Mouse (Mus musculus): ENCODE results near the gene Tecr. TPM values are rescaled to one million over a fixed set of nuclear protein-coding genes. Genes with fewer than 3 reads are reported as not detected.

The Tecr gene
- polyA plus RNA-seq (2015; fragmentation: Nextera tagmentation; extraction: Ambion mirVana): 1,118 and 1,124 TPM in 2 replicates

DNA sequence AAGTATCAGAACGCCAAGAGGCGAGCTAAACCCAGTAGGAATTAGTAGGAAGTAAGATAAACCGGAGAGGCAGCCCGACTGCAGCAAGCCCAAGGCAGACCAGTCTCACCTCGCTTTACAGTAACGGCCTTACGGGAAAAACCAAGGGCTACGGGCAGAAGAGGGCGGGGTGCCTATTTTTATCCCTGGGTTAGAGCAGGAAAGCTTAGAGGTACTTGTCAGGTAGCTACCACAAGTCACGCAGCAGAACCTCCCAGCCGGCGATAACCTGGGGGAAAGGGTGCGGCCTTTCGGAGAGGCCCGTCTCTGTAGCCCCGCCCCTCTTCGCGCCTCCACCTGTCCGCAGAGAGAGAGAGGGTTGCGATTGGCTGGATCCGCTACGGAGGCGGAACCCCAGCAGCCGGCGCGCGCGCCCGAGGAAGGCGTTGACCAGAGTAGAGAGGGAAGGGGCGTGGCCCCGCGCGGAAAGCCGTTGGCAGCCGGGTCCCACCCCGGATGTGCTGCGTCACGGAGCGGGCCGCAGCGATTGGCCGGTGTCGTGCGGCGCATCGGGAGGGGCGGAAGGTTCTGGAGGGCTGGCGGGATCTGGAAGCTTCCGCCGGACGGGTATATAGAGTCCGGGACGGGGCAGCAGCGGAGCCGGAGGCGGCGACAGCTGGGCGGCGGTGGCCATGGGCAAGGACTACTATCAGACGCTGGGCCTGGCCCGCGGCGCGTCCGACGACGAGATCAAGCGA lies at the start of gene Tecr, which contains the start of gene Dnajb1:
Gene Tecr (minus strand): TSS at position 311 of the 737 bp plus-strand sequence.
Gene Dnajb1 (plus strand): TSS at position 533 of the 737 bp plus-strand sequence.
- Histone ChIP-seq H3K4me1 (peaks cover 25% of the 10 kb centered on the region), H3K9me3 (no peaks in the 10 kb centered on the region), H3K4me2 (peak within 1 kb of the TSS; percentile 81), H3K9ac (peak within 1 kb of the TSS; percentile 79), H3K27me3 (replicated peaks) (no peaks in the 10 kb centered on the region), H3K27ac (peak within 1 kb of the TSS; percentile 98), H3K36me3 (replicated peaks) (peaks cover 28% of the 10 kb centered on the region), H3K4me3 (peak within 1 kb of the TSS; percentile 79)
- WGBS: under 1% methylated on average over 69 of the region's 69 CpGs
- peak; percentile 98 for ATAC-seq (replicated peaks)

DNA sequence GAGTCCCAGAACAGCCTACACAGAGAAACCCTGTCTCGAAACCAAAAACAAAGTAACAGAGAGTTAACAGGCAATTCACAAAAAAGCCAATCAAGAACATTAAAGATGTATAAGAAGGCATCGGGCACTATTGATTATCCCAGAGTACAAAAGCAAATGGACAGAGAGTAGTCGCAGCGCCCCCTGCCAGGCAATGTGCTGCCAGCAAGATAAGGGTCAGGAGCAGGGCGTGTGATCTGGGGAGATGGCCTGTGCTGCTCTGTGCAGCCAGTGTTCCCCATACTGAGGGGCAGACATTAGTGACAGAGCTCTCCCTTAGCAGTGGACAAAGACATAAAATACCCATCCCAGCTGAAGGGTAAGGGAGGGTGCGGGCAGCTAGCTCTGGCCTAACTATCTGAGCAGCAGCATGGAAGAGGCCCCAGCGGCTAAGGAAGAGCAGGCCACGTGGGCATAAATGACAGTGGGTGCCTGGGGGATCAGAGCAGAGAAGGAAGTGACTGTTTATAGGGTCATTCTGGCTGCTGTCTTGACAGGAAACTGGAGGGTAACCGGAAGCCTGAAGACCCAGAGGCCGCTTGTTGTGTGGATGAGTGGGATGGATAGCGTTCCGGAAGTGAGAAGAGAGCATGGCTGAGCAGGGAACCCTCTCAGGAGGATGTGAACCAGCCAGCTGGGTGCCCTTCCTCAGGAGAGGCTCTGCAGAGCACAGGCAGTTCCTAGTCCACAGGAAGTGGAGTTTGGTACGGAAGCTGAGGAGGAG lies 48.9 kb upstream of the Tecr start:
- H3K9me3 ChIP-seq: no peaks in the 10 kb centered on the region
- WGBS: 82% methylated on average over 13 of the region's 13 CpGs
- H3K9ac ChIP-seq: no peak overlapping the region
- no peak overlapping the region for H3K4me2 ChIP-seq
- no peak for ATAC-seq (replicated peaks)
- no peak overlapping the region for H3K27ac ChIP-seq
- no peak overlapping the region for H3K4me3 ChIP-seq
- no peaks in the 10 kb centered on the region for H3K27me3 ChIP-seq (replicated peaks)
- no peaks in the 10 kb centered on the region for H3K36me3 ChIP-seq (replicated peaks)
- H3K4me1 ChIP-seq: peaks cover 38% of the 10 kb centered on the region

DNA sequence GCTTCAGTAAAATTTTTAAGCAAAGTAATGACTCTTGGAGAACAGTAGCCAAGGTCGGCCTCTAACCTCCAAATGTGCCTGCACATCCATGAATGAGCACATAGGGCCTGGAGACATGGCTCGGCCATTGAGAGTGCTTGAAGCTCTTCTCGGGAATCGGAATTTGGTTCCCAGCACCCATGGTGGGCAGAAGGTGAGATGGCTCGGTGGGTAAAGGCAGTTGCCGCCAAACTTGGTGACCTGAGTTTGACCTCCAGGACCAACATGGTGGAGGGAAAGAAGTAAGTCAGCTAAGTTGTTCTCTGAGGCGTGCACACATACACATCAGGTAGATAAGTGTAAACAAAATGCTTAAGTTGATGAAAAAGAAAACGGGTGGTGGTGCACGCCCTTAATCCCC lies 48.3 kb upstream of the Tecr start:
- H3K9ac ChIP-seq: no peak overlapping the region
- H3K27me3 ChIP-seq (replicated peaks): no peaks in the 10 kb centered on the region
- 93% methylated on average over 9 of the region's 9 CpGs for WGBS
- ATAC-seq (replicated peaks): no peak
- H3K9me3 ChIP-seq: no peaks in the 10 kb centered on the region
- H3K27ac ChIP-seq: no peak overlapping the region
- H3K4me2 ChIP-seq: no peak overlapping the region
- no peaks in the 10 kb centered on the region for H3K36me3 ChIP-seq (replicated peaks)
- no peak overlapping the region for H3K4me3 ChIP-seq
- H3K4me1 ChIP-seq: peaks cover 35% of the 10 kb centered on the region

DNA sequence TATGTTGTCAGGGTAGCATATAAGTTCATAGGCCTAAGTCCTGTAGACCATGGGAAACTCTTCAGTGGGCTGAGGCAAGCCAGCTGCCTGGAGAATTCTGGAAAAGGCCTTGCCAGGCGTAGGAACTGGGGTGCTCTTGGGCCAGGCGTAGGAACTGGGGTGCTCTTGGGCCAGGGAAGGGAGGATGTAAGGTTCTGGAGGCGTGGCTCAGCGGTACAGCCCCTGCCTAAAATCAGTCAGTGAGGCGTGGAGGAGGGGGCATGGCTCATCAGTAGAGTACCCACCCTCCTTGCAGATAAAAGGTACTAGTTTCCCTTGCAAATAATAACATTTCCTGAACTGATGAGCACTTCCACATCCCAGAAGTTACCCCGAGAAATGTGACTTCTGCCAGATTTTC lies 47.0 kb upstream of the Tecr start:
- Histone ChIP-seq H3K4me1 (peaks cover 22% of the 10 kb centered on the region), H3K27me3 (replicated peaks) (no peaks in the 10 kb centered on the region), H3K9me3 (no peaks in the 10 kb centered on the region), H3K36me3 (replicated peaks) (no peaks in the 10 kb centered on the region), H3K4me2 (no peak overlapping the region), H3K4me3 (no peak overlapping the region), H3K9ac (no peak overlapping the region), H3K27ac (no peak overlapping the region)
- WGBS: 94% methylated on average over 6 of the region's 6 CpGs
- ATAC-seq (replicated peaks): no peak

DNA sequence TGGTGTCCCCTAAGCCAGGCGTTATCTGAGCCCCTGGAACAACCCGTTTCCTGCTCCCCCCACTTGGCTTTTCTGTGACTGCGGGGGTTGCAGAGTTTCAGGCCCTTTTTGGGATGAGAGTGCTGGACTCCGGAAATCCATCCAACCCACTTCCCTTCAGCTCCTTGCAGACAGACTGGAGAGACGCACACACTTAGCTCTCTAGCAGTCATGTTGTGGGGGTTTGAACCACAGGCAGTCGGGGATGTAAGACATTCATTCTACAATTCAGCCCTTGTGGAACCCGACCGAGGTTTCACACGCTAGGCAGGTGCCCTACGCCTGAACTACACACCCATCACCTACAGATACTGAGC lies 45.9 kb upstream of the Tecr start:
- peak overlapping the region; percentile 93 for H3K4me2 ChIP-seq
- peak overlapping the region; percentile 67 for H3K9ac ChIP-seq
- no peaks in the 10 kb centered on the region for H3K36me3 ChIP-seq (replicated peaks)
- 51% methylated on average over 10 of the region's 10 CpGs for WGBS
- no peaks in the 10 kb centered on the region for H3K9me3 ChIP-seq
- H3K4me1 ChIP-seq: peaks cover 22% of the 10 kb centered on the region
- ATAC-seq (replicated peaks): no peak
- 0 out of 2 replicates have a peak overlapping the region, but pooled peaks have one; percentile 10 for H3K27ac ChIP-seq
- peak overlapping the region; percentile 77 for H3K4me3 ChIP-seq
- H3K27me3 ChIP-seq (replicated peaks): no peaks in the 10 kb centered on the region

DNA sequence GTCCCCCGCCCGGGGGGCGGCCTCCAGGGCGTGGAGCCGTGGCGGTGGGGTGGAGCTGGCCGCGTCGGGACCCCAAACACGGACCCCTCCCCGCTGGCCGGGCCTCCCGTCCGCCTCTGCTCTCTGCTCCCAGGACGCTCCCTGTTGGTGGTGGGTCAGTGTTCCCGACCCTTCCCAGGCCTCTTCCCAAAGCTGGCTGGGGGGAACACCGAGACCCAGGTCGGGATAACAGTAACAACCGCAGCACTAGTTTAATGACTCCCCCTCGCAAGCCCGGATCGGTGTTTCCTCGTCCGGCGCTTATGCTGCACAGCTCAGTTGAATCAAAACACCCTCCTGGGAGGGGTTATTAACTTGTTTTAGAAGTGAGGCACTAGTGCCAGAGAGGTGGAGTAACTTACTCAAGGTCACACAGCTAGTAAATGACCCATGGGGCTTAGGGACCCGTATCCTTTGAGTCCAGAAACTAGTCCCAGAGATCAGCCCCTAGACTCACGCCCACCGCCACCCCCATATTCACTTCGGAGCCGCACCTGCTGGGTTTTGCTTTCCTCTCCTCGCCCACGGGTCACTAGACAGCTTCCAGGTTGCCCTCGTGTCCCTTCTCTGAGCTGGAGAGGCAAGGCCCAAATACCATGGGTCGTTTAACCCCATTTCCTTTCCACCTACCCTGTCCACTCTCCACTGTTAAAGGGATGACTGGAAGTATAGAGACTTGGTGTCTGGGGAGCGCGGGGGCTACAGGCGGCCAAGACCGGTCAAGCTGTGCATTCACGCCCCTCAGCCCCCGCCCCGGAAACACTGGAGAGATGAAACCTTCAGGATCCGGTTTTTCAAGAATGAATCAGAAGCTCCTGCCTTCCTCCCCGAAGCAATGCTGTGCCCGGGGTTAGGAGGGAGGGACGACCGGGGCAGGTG lies 45.2 kb upstream of the Tecr start:
- H3K4me1 ChIP-seq: peaks cover 22% of the 10 kb centered on the region
- WGBS: 2% methylated on average over 46 of the region's 46 CpGs
- peak overlapping the region; percentile 67 for H3K9ac ChIP-seq
- H3K27ac ChIP-seq: peak overlapping the region; percentile 92
- H3K9me3 ChIP-seq: no peaks in the 10 kb centered on the region
- peak overlapping the region; percentile 77 for H3K4me3 ChIP-seq
- H3K36me3 ChIP-seq (replicated peaks): no peaks in the 10 kb centered on the region
- no peaks in the 10 kb centered on the region for H3K27me3 ChIP-seq (replicated peaks)
- H3K4me2 ChIP-seq: peak overlapping the region; percentile 93
- ATAC-seq (replicated peaks): peak; percentile 55

DNA sequence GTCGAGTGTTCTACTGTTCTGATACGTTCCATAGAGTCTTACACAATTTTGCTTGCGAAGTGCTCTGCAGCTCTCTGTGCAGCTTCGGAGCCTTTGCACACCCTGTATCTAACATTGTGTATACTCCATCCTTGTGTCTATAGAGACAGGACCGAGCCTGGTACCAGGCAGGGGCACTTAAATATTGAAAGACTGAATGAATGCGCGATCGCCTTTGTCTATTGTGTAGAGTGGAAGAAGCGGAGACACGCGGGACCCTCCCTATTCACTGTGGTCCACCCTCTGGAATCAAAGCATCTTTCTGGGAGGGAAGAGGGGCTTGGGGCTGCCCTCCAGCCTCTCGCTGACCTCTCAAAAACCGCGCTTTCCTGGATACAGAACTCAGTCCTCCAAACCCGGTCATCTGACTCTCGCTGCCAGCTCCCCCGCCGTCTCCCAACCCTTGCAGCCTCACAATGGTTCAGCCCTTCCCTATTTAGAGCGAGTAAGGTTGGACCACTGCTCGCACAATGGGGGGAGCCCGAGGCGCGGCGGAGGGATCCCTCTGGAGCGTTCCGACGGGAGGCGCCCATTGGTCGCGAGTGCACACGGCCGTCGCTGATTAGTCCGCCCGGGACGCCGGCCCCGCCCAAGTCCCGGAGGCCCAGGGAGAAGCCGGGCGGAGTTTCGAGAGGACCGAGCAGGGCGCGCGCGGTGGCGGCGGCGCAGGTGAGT lies 44.4 kb upstream of the Tecr start, which contains the start of gene Gipc1:
Gene Gipc1 (plus strand): TSS at position 648 of the 714 bp plus-strand sequence.
- H3K27ac ChIP-seq: peak within 1 kb of the TSS; percentile 92
- H3K4me1 ChIP-seq: peaks cover 22% of the 10 kb centered on the region
- H3K4me2 ChIP-seq: peak within 1 kb of the TSS; percentile 93
- no peaks in the 10 kb centered on the region for H3K36me3 ChIP-seq (replicated peaks)
- H3K9ac ChIP-seq: peak within 1 kb of the TSS; percentile 67
- H3K9me3 ChIP-seq: no peaks in the 10 kb centered on the region
- WGBS: 4% methylated on average over 50 of the region's 50 CpGs
- H3K27me3 ChIP-seq (replicated peaks): no peaks in the 10 kb centered on the region
- ATAC-seq (replicated peaks): peak; percentile 98
- H3K4me3 ChIP-seq: peak within 1 kb of the TSS; percentile 77

DNA sequence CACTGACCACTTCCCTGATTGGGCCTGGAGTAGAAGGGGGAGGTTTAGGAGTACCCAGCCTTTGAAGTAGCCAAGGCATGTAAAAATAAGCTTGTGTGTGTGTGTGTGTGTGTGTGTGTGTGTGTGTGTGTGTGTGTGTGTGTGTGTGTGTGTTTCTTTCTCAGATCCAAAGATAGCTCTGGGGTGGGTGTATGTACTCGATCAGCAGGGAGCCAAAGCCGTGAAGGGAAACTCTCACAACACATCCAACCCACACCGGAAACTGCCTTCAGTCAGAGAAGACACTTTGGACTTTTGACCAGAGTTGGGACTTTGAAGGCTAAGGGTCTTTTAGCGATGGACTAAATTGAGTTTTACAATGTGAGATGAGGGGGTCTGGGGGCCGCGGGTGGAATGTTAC lies 41.9 kb upstream of the Tecr start:
- no peaks in the 10 kb centered on the region for H3K27me3 ChIP-seq (replicated peaks)
- H3K9me3 ChIP-seq: no peaks in the 10 kb centered on the region
- peaks cover 20% of the 10 kb centered on the region for H3K4me1 ChIP-seq
- H3K36me3 ChIP-seq (replicated peaks): no peaks in the 10 kb centered on the region
- H3K9ac ChIP-seq: no peak overlapping the region
- no peak overlapping the region for H3K4me2 ChIP-seq
- no peak for ATAC-seq (replicated peaks)
- H3K4me3 ChIP-seq: no peak overlapping the region
- H3K27ac ChIP-seq: no peak overlapping the region
- WGBS: 95% methylated on average over 6 of the region's 6 CpGs

DNA sequence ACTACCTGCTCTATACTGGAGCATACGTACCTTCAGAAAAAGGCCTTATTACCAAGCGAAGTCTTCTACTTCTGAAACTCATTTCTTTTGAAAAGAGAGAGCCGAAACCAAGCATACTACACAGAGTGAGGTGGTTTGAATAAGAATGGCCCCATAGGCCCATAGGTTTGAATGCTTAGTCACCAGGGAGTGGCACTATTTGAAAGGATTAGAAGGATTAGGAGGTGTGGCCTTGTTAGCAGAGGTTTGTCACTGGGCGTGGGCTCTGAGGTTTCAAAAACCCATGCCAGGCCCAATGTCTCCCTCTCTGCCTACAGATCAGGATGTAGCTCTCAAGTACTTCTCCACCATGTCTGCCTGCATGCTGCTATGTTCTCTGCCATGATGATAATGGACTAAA lies 40.3 kb upstream of the Tecr start:
- no peaks in the 10 kb centered on the region for H3K36me3 ChIP-seq (replicated peaks)
- WGBS: 94% methylated on average over 4 of the region's 4 CpGs
- H3K9me3 ChIP-seq: no peaks in the 10 kb centered on the region
- H3K4me1 ChIP-seq: peaks cover 6% of the 10 kb centered on the region
- H3K27me3 ChIP-seq (replicated peaks): no peaks in the 10 kb centered on the region
- ATAC-seq (replicated peaks): no peak
- no peak overlapping the region for H3K9ac ChIP-seq
- H3K4me2 ChIP-seq: no peak overlapping the region
- H3K27ac ChIP-seq: no peak overlapping the region
- no peak overlapping the region for H3K4me3 ChIP-seq

DNA sequence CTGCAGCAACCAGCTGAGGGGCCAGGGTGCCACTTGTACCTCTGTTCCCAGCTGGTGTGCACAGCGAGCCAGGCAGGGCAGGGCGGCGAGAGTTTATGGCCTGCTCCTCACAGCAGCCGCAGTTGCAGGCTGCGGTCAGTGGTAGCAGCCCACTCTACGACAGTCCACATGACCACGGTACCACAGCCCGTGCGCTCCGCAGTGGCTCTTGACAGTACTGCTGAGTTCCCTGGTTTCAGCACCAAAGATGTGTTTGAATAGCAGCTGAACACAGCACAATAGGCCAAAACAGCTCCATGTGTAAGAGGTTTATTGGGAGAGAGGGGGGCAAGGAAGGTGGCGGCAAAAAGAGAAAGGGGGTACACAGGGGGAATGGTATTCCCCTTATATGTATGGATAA lies 39.7 kb upstream of the Tecr start:
- Histone ChIP-seq H3K9me3 (no peaks in the 10 kb centered on the region), H3K27ac (no peak overlapping the region), H3K4me2 (no peak overlapping the region), H3K9ac (no peak overlapping the region), H3K36me3 (replicated peaks) (no peaks in the 10 kb centered on the region), H3K4me1 (peaks cover 5% of the 10 kb centered on the region), H3K27me3 (replicated peaks) (no peaks in the 10 kb centered on the region), H3K4me3 (no peak overlapping the region)
- ATAC-seq (replicated peaks): no peak
- 94% methylated on average over 11 of the region's 11 CpGs for WGBS

DNA sequence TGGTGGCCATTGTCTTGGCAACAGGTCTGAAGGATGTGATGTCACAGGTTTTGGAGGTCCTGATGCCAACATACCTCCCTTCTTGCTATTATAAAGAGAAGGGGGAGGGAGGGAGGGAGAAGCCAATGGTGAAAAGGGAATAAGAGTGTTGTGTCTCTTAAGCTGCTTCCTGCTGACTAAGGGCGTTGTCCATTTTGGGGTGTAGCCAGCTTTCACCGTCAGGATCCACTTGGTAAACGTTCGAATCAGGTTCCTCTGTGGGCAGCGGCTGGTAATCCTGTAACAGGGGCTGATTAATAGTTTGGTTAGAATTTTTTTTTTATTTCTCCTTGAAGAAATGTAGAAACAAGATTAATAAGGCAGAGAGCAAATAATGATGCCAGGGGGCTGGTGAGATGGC lies 31.9 kb upstream of the Tecr start:
- no peak for ATAC-seq (replicated peaks)
- no peaks in the 10 kb centered on the region for H3K36me3 ChIP-seq (replicated peaks)
- H3K27me3 ChIP-seq (replicated peaks): no peaks in the 10 kb centered on the region
- no peak overlapping the region for H3K4me3 ChIP-seq
- H3K9ac ChIP-seq: no peak overlapping the region
- H3K27ac ChIP-seq: no peak overlapping the region
- H3K4me2 ChIP-seq: no peak overlapping the region
- peaks cover 5% of the 10 kb centered on the region; the same call in 1 of the 2 replicates for H3K9me3 ChIP-seq
- WGBS: 65% methylated on average over 5 of the region's 5 CpGs
- no peaks in the 10 kb centered on the region for H3K4me1 ChIP-seq
